25 mouse cellular contexts compared by ENCODE assay signal in genomic region chr3:94847382-94847781, GRCm38 (mm10). TPM values are rescaled to one million over a fixed set of nuclear protein-coding genes. Genes with fewer than 3 reads are reported as not detected.
DNase-seq lines count a peak whose midpoint lies in the region; TF ChIP-seq lines count a peak whose summit lies in the region.
"Had no signal": no experiment of that assay in that cellular context is flagged by ENCODE, and none has a peak within 500 bp of the region (broad histone marks: within the 10 kb centered on the region; RNA-seq: fewer than 3 reads in every experiment).

No protein-coding gene starts in this region.

- peaks cover 0 to 14% of the 10 kb centered on the region in 2 experiments for H3K36me3 ChIP-seq in CH12.LX (replicated peaks in 1 of 2; ENCODE audit: control insufficient read depth in 1 of 2, insufficient read depth in 1 of 2, low read length in 1 of 2)
- H3K36me3 ChIP-seq: hindbrain, embryonic 13.5 days; limb, embryonic 12.5 days; liver, embryonic 13.5 days; lung, embryonic 15.5 days; neural tube, embryonic 15.5 days had no signal

- in situ Hi-C loops in CH12.LX (cut with MboI; ENCODE audit: low pct_ligation_motif_present, low pct_unique_long_range_greater_than_20kb, low sequenced_read_pairs), result no loop called here

- intact Hi-C loops in gastrocnemius, adult 2 months (cut with DNase I), result loop anchor here (5.0 kb wide), 2 partner anchors 35 to 230 kb away; no protein-coding TSS in a partner anchor

- H3K9ac ChIP-seq in CH12.LX (ENCODE audit: insufficient read depth, low read depth), result no peak overlapping the region
- H3K9ac ChIP-seq: hindbrain, embryonic 13.5 days; limb, embryonic 12.5 days; liver, embryonic 13.5 days; lung, embryonic 15.5 days; neural tube, embryonic 15.5 days had no signal

- H3K79me2 ChIP-seq in CH12.LX (replicated peaks; ENCODE audit: control insufficient read depth, extremely low read depth, insufficient read depth, poor library complexity, severe bottlenecking), result peaks cover 66% of the 10 kb centered on the region

- DNase-seq in gastrocnemius, postnatal 25 days, result peak; percentile 7
- no peak for DNase-seq in gastrocnemius, adult 8-10 months (ENCODE audit: low spot score in 2 of 2)
- DNase-seq in kidney, adult 9 months, result peak; percentile 55
- DNase-seq in kidney, adult 18-20 months, result no peak
- no peak for DNase-seq in CH12.LX (ENCODE audit: extremely low read depth)
- peak; percentile 34 for DNase-seq in kidney, postnatal 14 days
- DNase-seq in gastrocnemius, adult 2 months, result no peak
- DNase-seq: adrenal gland, adult 8-10 months; cerebellum, adult 11-12 months; cerebellum, postnatal 10 days; gastrocnemius, postnatal 10 days; heart, adult 2 months; heart, postnatal 36 days; liver, embryonic 13.5 days; right cerebral cortex, adult 18-20 months; thymus, adult 2 months; thymus, postnatal 4 days had no signal

- H3K4me2 ChIP-seq in CH12.LX (ENCODE audit: insufficient read depth, low read depth, poor library complexity, severe bottlenecking), result no peak overlapping the region
- H3K4me2 ChIP-seq: hindbrain, embryonic 13.5 days; limb, embryonic 12.5 days; liver, embryonic 13.5 days; lung, embryonic 15.5 days; midbrain, embryonic 11.5 days; neural tube, embryonic 15.5 days had no signal

- no peak for TF ChIP-seq CTCF in CH12.LX (conservative IDR thresholded peaks at IDR 0.05 in 1 of 2, IDR thresholded peaks at IDR 0.05 in 1 of 2; ENCODE audit: low read depth in 2 of 2, low read length in 2 of 2)
- TF ChIP-seq CTCF in gastrocnemius, adult 2 months (IDR thresholded peaks at IDR 0.05), result no peak

- peaks cover 0 to 63% of the 10 kb centered on the region in 2 experiments; a peak in 2 of 4 replicates for H3K4me1 ChIP-seq in CH12.LX (ENCODE audit: control insufficient read depth in 1 of 2, insufficient read depth in 2 of 2)

- no peak overlapping the region for H3K4me3 ChIP-seq in CH12.LX (replicated peaks in 1 of 3; ENCODE audit: low read depth in 2 of 3, low read length in 2 of 3, poor library complexity in 1 of 3)
- no peak overlapping the region for H3K4me3 ChIP-seq in gastrocnemius, adult 2 months
- H3K4me3 ChIP-seq: heart, adult 2 months; hindbrain, embryonic 13.5 days; limb, embryonic 12.5 days; liver, embryonic 13.5 days; lung, embryonic 15.5 days; neural tube, embryonic 15.5 days had no signal

- dilution Hi-C loops in CH12.LX (cut with MboI; ENCODE audit: extremely low pct_ligation_motif_present, extremely low pct_unique_long_range_greater_than_20kb, low sequenced_read_pairs), result no loop called here

- no peak for TF ChIP-seq EP300 in CH12.LX (IDR thresholded peaks at IDR 0.05; ENCODE audit: low read length)

- no peaks in the 10 kb centered on the region for H3K27me3 ChIP-seq in CH12.LX (replicated peaks)
- H3K27me3 ChIP-seq: hindbrain, embryonic 13.5 days; limb, embryonic 12.5 days; liver, embryonic 13.5 days; lung, embryonic 15.5 days; neural tube, embryonic 15.5 days had no signal

- no peak overlapping the region for H3K27ac ChIP-seq in CH12.LX (ENCODE audit: insufficient read depth, low read depth)
- no peak overlapping the region for H3K27ac ChIP-seq in gastrocnemius, adult 2 months
- H3K27ac ChIP-seq: heart, adult 2 months; hindbrain, embryonic 13.5 days; kidney, postnatal 0 days; limb, embryonic 12.5 days; liver, embryonic 13.5 days; lung, embryonic 15.5 days; neural tube, embryonic 15.5 days; stomach, postnatal 0 days had no signal

- TF ChIP-seq POLR2A in CH12.LX (IDR thresholded peaks at IDR 0.05; ENCODE audit: low read depth, low read length), result no peak

- H3K9me3 ChIP-seq in CH12.LX (replicated peaks; ENCODE audit: low read length), result no peaks in the 10 kb centered on the region
- H3K9me3 ChIP-seq: G1E; hindbrain, embryonic 13.5 days; limb, embryonic 12.5 days; liver, embryonic 13.5 days; lung, embryonic 15.5 days; neural tube, embryonic 15.5 days had no signal

- no peak for TF ChIP-seq RAD21 in CH12.LX (IDR thresholded peaks at IDR 0.05; ENCODE audit: low read depth, low read length)

TF ChIP-seq in CH12.LX, 34 proteins besides CTCF, POLR2A, EP300 and RAD21:
- no peak for TF ChIP-seq NRF1 (IDR thresholded peaks at IDR 0.05; ENCODE audit: low read depth, low read length)
- no peak for TF ChIP-seq ETS1 (conservative IDR thresholded peaks at IDR 0.05; ENCODE audit: low read depth, low read length)
- peak; percentile 55; the same call in 1 of the 2 replicates for TF ChIP-seq MAFK (IDR thresholded peaks at IDR 0.05; ENCODE audit: insufficient replicate concordance, low read length)
- no peak for TF ChIP-seq MAZ (IDR thresholded peaks at IDR 0.05; ENCODE audit: low read depth, low read length)

RNA-seq across cellular contexts. Expression of gene Pogz, which starts 10.0 kb away (rescaled TPM):
- 10 to 100 TPM; 13.3 to 13.4 TPM for total RNA-seq in gastrocnemius, postnatal 25 days (2021)
- total RNA-seq in gastrocnemius, adult 8-10 months (2022), result 10 to 100 TPM; 14.3 to 18.1 (median 16.1) TPM
- 9.5 and 10.1 TPM in 2 replicates for total RNA-seq in CH12.LX (2012; rRNA removed)
- 6.7 and 7.7 TPM in 2 replicates for total RNA-seq in CH12.LX (2014; rRNA removed)
- polyA plus RNA-seq in CH12.LX (2012; ENCODE audit: insufficient read length, low read depth), result 23.4 and 23.6 TPM in 2 replicates
- total RNA-seq in gastrocnemius, adult 2 months (2021), result 10 to 100 TPM; 14.9 to 18.4 TPM

RNA-seq across cellular contexts. Expression of gene Psmb4, which starts 39.4 kb away (rescaled TPM):
- total RNA-seq in gastrocnemius, postnatal 25 days (2021), result 100 to 1,000 TPM; 172 to 192 TPM
- total RNA-seq in gastrocnemius, adult 8-10 months (2022), result 100 to 1,000 TPM; 206 to 227 (median 221) TPM
- total RNA-seq in CH12.LX (2012; rRNA removed) (554 and 695 TPM in 2 replicates), CH12.LX (2014; rRNA removed) (798 and 801 TPM in 2 replicates)
- polyA plus RNA-seq in CH12.LX (2012; ENCODE audit: insufficient read length, low read depth), result 435 and 481 TPM in 2 replicates
- total RNA-seq in gastrocnemius, adult 2 months (2021), result 100 to 1,000 TPM; 176 to 198 TPM

Comparison
In these comparisons a context has a peak if more than half of its experiments do, and no peak if none do; other contexts are left out.
1. DNase-seq: peak in gastrocnemius, postnatal 25 days (single experiment), kidney, adult 9 months (single experiment) and kidney, postnatal 14 days (single experiment); none in gastrocnemius, adult 8-10 months (0 of 2), kidney, adult 18-20 months (single experiment), CH12.LX (single experiment) and gastrocnemius, adult 2 months (single experiment).